Mouse (Mus musculus) megakaryocyte, embryonic 14.5 days (primary cell): Measurements from ENCODE around the gene Olfr1395.

Experiments used
- FLI1 ChIP-seq: IDR thresholded peaks from 2 replicates; pipeline ENCODE4 v1.6.1; 2012; ENCODE audit warnings: low read length, inconsistent platforms, mixed read lengths
- GATA1 ChIP-seq: IDR thresholded peaks from 3 replicates; pipeline ENCODE4 v1.6.1; 2012; ENCODE audit warnings: mixed read lengths, low read length, inconsistent platforms, borderline replicate concordance

DNA sequence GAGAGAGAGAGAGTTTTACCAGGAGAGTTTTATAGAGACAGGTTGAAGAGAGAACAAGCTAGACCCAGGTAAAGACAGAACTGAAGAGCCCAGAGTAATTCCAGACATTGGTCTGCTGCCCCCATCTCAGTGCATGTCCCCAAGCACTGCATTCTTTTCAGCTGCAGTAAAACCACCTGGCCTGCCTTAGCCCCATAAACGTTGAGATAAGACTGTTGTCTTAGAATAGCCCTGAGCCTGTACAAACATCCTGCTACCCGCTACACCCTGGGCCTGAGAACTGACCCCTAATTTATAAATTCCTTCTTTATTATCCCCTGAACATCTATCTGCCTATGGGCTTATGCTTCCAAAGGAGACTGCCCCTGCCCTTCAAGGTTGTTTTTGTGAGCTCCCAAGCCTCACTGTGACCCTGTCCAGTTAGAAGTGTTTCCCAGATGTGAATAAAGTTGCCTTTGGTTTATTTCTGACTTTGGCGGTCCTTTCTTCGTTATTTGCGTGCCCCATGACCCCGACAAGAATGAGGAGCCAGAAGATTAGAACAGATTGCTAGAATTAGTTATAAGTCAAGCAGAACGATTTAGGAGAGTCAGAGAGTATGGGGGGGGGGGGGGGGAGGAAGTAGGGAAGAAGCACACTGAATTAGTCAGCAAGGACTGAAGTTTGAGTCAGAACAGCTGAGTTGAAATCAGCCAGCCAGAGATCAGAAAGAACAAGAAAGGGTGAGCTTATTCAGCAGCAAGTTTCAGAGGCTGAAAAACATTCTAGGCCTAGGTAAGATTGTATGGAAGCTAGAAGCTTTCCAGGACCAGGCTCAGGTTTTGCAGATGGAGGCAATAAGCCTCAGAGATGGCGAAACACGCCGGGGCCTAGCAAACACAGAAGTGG, 34.2 kb upstream of the Olfr1395 start:
- no peak for TF ChIP-seq FLI1
- no peak for TF ChIP-seq GATA1
